In genomic region chr16:46498421-46498789, GRCm38 (mm10) we compare ENCODE assay signal across 9 mouse cellular contexts. TPM values are rescaled to one million over a fixed set of nuclear protein-coding genes. Genes with fewer than 3 reads are reported as not detected.
A peak's percentile ranks its signal among the peaks of the same experiment; 100 is the strongest.
DNase-seq lines count a peak whose midpoint lies in the region; ATAC-seq and TF ChIP-seq lines count a peak whose summit lies in the region.
"Had no signal": no experiment of that assay in that cellular context is flagged by ENCODE, and none has a peak within 500 bp of the region (broad histone marks: within the 10 kb centered on the region; RNA-seq: fewer than 3 reads in every experiment).

TSS of gene Nectin3 (minus strand) at chr16:46498525.

- H3K9ac ChIP-seq in embryonic facial prominence, embryonic 15.5 days = peak within 1 kb of the TSS; percentile 76
- H3K9ac ChIP-seq in liver, postnatal 0 days (replicated peaks) = peak within 1 kb of the TSS; percentile 42

- H3K36me3 ChIP-seq in embryonic facial prominence, embryonic 15.5 days = no peaks in the 10 kb centered on the region
- no peaks in the 10 kb centered on the region for H3K36me3 ChIP-seq in liver, postnatal 0 days (replicated peaks; ENCODE audit: insufficient read depth, low read length)

- ATAC-seq in embryonic facial prominence, embryonic 15.5 days (ENCODE audit: insufficient number of reproducible peaks, low FRiP score, low TSS enrichment, low read depth) = no peak
- ATAC-seq in inflammation-experienced regulatory T-cells, adult 6 months = peak; percentile 26
- no peak for ATAC-seq in liver, postnatal 0 days

- no peaks in the 10 kb centered on the region; the same call in 1 of the 2 replicates for H3K4me1 ChIP-seq in embryonic facial prominence, embryonic 15.5 days
- H3K4me1 ChIP-seq in liver, postnatal 0 days (ENCODE audit: insufficient read depth) = no peaks in the 10 kb centered on the region

- H3K27me3 ChIP-seq in embryonic facial prominence, embryonic 15.5 days = no peaks in the 10 kb centered on the region
- H3K27me3 ChIP-seq in liver, postnatal 0 days (ENCODE audit: insufficient read depth, low read length) = peaks cover 27% of the 10 kb centered on the region
- H3K27me3 ChIP-seq: CH12.LX had no signal

- 6% methylated on average over 4 of the region's 4 CpGs for WGBS in embryonic facial prominence, embryonic 15.5 days
- 7% methylated on average over 4 of the region's 4 CpGs for WGBS in liver, postnatal 0 days (ENCODE audit: insufficient replicate concordance)

- TF ChIP-seq CTCF in liver, postnatal 0 days (IDR thresholded peaks at IDR 0.05; ENCODE audit: low read depth) = no peak

- no peaks in the 10 kb centered on the region for H3K9me3 ChIP-seq in embryonic facial prominence, embryonic 15.5 days (replicated peaks)
- no peaks in the 10 kb centered on the region for H3K9me3 ChIP-seq in liver, postnatal 0 days (ENCODE audit: low read length)

- TF ChIP-seq EP300 in liver, postnatal 0 days (IDR thresholded peaks at IDR 0.05; ENCODE audit: low read depth) = no peak

- H3K4me3 ChIP-seq in embryonic facial prominence, embryonic 15.5 days (replicated peaks) = peak within 1 kb of the TSS; percentile 83
- H3K4me3 ChIP-seq in liver, postnatal 0 days (ENCODE audit: low read depth, low read length) = peak within 1 kb of the TSS; percentile 69

- DNase-seq in gastrocnemius, postnatal 4 days (ENCODE audit: low spot score in 2 of 2) = no peak
- no peak for DNase-seq in gastrocnemius, postnatal 25 days
- DNase-seq in CD4-positive, CD25-positive, alpha-beta regulatory T cell, adult 2 months (ENCODE audit: low read depth, low spot score) = peak; percentile 2
- DNase-seq in liver, postnatal 0 days = no peak
- DNase-seq in right cerebral cortex, postnatal 36 days (ENCODE audit: low spot score in 2 of 2) = no peak
- DNase-seq in spleen, adult 18-20 months = no peak

- H3K4me2 ChIP-seq in embryonic facial prominence, embryonic 15.5 days (replicated peaks) = peak within 1 kb of the TSS; percentile 83
- peak within 1 kb of the TSS; percentile 76 for H3K4me2 ChIP-seq in liver, postnatal 0 days (ENCODE audit: low read depth, low read length)

- H3K27ac ChIP-seq in embryonic facial prominence, embryonic 15.5 days (replicated peaks) = peak within 1 kb of the TSS; percentile 94
- peak within 1 kb of the TSS; percentile 74 for H3K27ac ChIP-seq in liver, postnatal 0 days (ENCODE audit: low read depth)

RNA-seq across cellular contexts. Expression of gene Nectin3, which starts in this region (rescaled TPM):
- total RNA-seq in gastrocnemius, postnatal 4 days (2021) = 10 to 100 TPM; 34.6 to 35.6 TPM
- 1 to 10 TPM; 5.5 to 5.7 TPM for total RNA-seq in gastrocnemius, postnatal 25 days (2021)
- polyA plus RNA-seq in embryonic facial prominence, embryonic 15.5 days (2015; fragmentation: Nextera tagmentation; extraction: Ambion mirVana) = 32.3 and 36.4 TPM in 2 replicates
- polyA plus RNA-seq in inflammation-experienced regulatory T-cells, adult 6 months (2017; shearing (Covaris generic)) = not detected
- 16.3 and 18.6 TPM in 2 replicates for polyA plus RNA-seq in liver, postnatal 0 days (2015; fragmentation: Nextera tagmentation; extraction: Ambion mirVana)
- total RNA-seq: CH12.LX had no signal

Comparison
In these comparisons a context has a peak if more than half of its experiments do, and no peak if none do; other contexts are left out.
1. RNA of gene Nectin3 (total RNA-seq): 34.6 to 35.6 TPM in gastrocnemius, postnatal 4 days; 5.5 to 5.7 TPM in gastrocnemius, postnatal 25 days; every median in the first group is over 4 times any median in the second.
2. RNA of gene Nectin3 (polyA plus RNA-seq): 32.3 to 36.4 TPM in embryonic facial prominence, embryonic 15.5 days and 16.3 to 18.6 TPM in liver, postnatal 0 days; not detected in inflammation-experienced regulatory T-cells, adult 6 months; every median in the first group is over 10 times any median in the second.
3. Peak in ATAC-seq in inflammation-experienced regulatory T-cells, adult 6 months; RNA of the gene not detected or under 1 TPM.